Mouse (Mus musculus): ENCODE results near the gene Ppan.

Ppan gene

DNA sequence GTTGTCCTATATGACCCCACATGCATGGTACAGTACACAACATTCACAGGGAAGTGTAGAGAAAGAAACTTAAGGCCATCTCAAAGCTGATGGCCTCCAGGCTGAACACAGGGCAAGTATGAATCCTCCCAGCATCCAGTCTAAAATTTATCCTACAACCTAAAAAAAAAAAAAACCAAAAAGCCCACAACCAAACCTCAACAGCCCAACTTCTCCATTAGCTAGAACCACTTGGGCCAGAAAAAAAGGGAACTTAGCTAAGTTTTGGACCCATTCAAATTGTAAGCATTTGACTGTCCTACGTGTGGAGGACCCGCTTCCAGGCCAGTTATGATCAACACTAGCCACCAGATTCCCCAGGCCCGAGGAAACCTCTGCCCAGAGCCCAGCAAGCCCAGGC, 35.3 kb downstream of the Ppan start:
- in situ Hi-C loops (cut with MseI, MboI) = no loop called here
